Mouse (Mus musculus) limb, embryonic 10.5 days (tissue): ENCODE measurements around the gene Gtpbp10. TPM values are rescaled to one million over a fixed set of nuclear protein-coding genes. Genes with fewer than 3 reads are reported as not detected.

Experiments
- DNase-seq: peaks from one replicate; pipeline ENCODE4 v3.0.0-alpha.2; 2017; ENCODE audit warnings: low spot score
- H3K27ac ChIP-seq: fragments of 300-500 bp; sonication (generic); 2 replicates; pipeline ENCODE4 v1.5.1; 2016; ENCODE audit warnings: mild to moderate bottlenecking
- H3K27me3 ChIP-seq: fragments of 300-500 bp; sonication (generic); 2 replicates; pipeline ENCODE4 v1.6.1; 2016; ENCODE audit warnings: low read depth, mild to moderate bottlenecking; ENCODE audit not compliant: poor library complexity, severe bottlenecking
- H3K36me3 ChIP-seq: fragments of 300-500 bp; sonication (generic); 2 replicates; pipeline ENCODE4 v1.6.1; 2016; ENCODE audit warnings: mild to moderate bottlenecking, moderate library complexity
- H3K4me1 ChIP-seq: fragments of 300-500 bp; sonication (generic); 2 replicates; pipeline ENCODE4 v1.6.1; 2016
- H3K4me3 ChIP-seq: fragments of 300-500 bp; sonication (generic); 2 replicates; pipeline ENCODE4 v1.5.1; 2016; ENCODE audit warnings: mild to moderate bottlenecking, moderate library complexity
- H3K9me3 ChIP-seq: fragments of 300-500 bp; sonication (generic); replicated peaks from 2 replicates; pipeline ENCODE4 v1.6.1; 2016; ENCODE audit warnings: mild to moderate bottlenecking
- WGBS: fragments of 180-500 bp; shearing (Covaris S2); methylation state at CpG from one replicate; pipeline ENCODE4 v1.1.7; 2016; 5-methylcytosine and 5-hydroxymethylcytosine counted together
- polyA plus RNA-seq: library from polyadenylated mRNA; unstranded; fragments of >200 nt; fragmentation: Nextera tagmentation; extraction: Ambion mirVana; gene quantifications from 2 replicates; pipeline ENCODE4 v1.2.1, GENCODE M21; 2016

Gtpbp10 gene
- 39.9 and 40.5 TPM in 2 replicates for polyA plus RNA-seq

- H3K27me3 ChIP-seq: no peaks in the 10 kb centered on the region
- peaks cover 7% of the 10 kb centered on the region for H3K4me1 ChIP-seq
- H3K4me3 ChIP-seq: peak within 1 kb of the TSS; percentile 77
- DNase-seq: peak; percentile 96
- H3K9me3 ChIP-seq: no peaks in the 10 kb centered on the region
- peak within 1 kb of the TSS; percentile 95 for H3K27ac ChIP-seq
- WGBS: 0% methylated on average over 43 of the region's 43 CpGs
- peaks cover 19% of the 10 kb centered on the region for H3K36me3 ChIP-seq
These were observed at the start of gene Gtpbp10 for GRCm38 (mm10) chr5:5559079-5559740. Gene Gtpbp10, minus strand, starts transcription at chr5:5559538.

- no peaks in the 10 kb centered on the region for H3K27me3 ChIP-seq
- no peaks in the 10 kb centered on the region for H3K36me3 ChIP-seq
- no peaks in the 10 kb centered on the region for H3K9me3 ChIP-seq
- DNase-seq: no peak
- H3K4me1 ChIP-seq: no peaks in the 10 kb centered on the region
- H3K27ac ChIP-seq: no peak overlapping the region
- H3K4me3 ChIP-seq: no peak overlapping the region
- 83% methylated on average over 3 of the region's 3 CpGs for WGBS
These were observed 28.3 kb upstream of the Gtpbp10 start for GRCm38 (mm10) chr5:5587686-5588085.

GRCm38 (mm10) chr5:5573749-5574317, 14.5 kb upstream of the Gtpbp10 start, which contains the start of gene Gm8773:
Gene Gm8773, plus strand, starts transcription at chr5:5573799.
- H3K27me3 ChIP-seq: peaks cover 24% of the 10 kb centered on the region
- H3K4me1 ChIP-seq: 0 out of 2 replicates have a peak, but pooled peaks cover 5% of the 10 kb centered on the region
- WGBS: under 1% methylated on average over 24 of the region's 24 CpGs
- H3K36me3 ChIP-seq: no peaks in the 10 kb centered on the region
- DNase-seq: peak; percentile 48
- H3K27ac ChIP-seq: no peak within 1 kb of the TSS
- no peaks in the 10 kb centered on the region for H3K9me3 ChIP-seq
- peak within 1 kb of the TSS; percentile 57 for H3K4me3 ChIP-seq

GRCm38 (mm10) chr5:5562435-5562834, 3.1 kb upstream of the Gtpbp10 start:
- WGBS: 72% methylated on average over 3 of the region's 3 CpGs
- no peak overlapping the region for H3K27ac ChIP-seq
- H3K4me1 ChIP-seq: peaks cover 7% of the 10 kb centered on the region
- no peak for DNase-seq
- H3K36me3 ChIP-seq: no peaks in the 10 kb centered on the region
- no peaks in the 10 kb centered on the region for H3K9me3 ChIP-seq
- H3K27me3 ChIP-seq: no peaks in the 10 kb centered on the region
- no peak overlapping the region for H3K4me3 ChIP-seq

GRCm38 (mm10) chr5:5561041-5561706, 1.8 kb upstream of the Gtpbp10 start:
- Histone ChIP-seq H3K9me3 (no peaks in the 10 kb centered on the region), H3K36me3 (no peaks in the 10 kb centered on the region), H3K27me3 (no peaks in the 10 kb centered on the region), H3K4me3 (no peak overlapping the region), H3K4me1 (peaks cover 7% of the 10 kb centered on the region), H3K27ac (no peak overlapping the region)
- DNase-seq: no peak
- WGBS: 69% methylated on average over 4 of the region's 4 CpGs

GRCm38 (mm10) chr5:5559798-5560197, 460 bp upstream of the Gtpbp10 start:
- H3K27ac ChIP-seq: peak overlapping the region; percentile 95
- 43% methylated on average over 8 of the region's 8 CpGs for WGBS
- H3K9me3 ChIP-seq: no peaks in the 10 kb centered on the region
- no peak for DNase-seq
- H3K4me3 ChIP-seq: peak overlapping the region; percentile 77
- peaks cover 13% of the 10 kb centered on the region for H3K36me3 ChIP-seq
- H3K4me1 ChIP-seq: peaks cover 7% of the 10 kb centered on the region
- H3K27me3 ChIP-seq: no peaks in the 10 kb centered on the region

GRCm38 (mm10) chr5:5551110-5551509, 8.2 kb downstream of the Gtpbp10 start:
- Histone ChIP-seq H3K9me3 (no peaks in the 10 kb centered on the region), H3K4me1 (no peaks in the 10 kb centered on the region), H3K36me3 (peaks cover 94% of the 10 kb centered on the region), H3K27me3 (no peaks in the 10 kb centered on the region), H3K4me3 (no peak overlapping the region), H3K27ac (no peak overlapping the region)
- 84% methylated on average over 1 of the region's 1 CpGs for WGBS
- DNase-seq: no peak

GRCm38 (mm10) chr5:5540385-5540784, 19.0 kb downstream of the Gtpbp10 start:
- Histone ChIP-seq H3K9me3 (no peaks in the 10 kb centered on the region), H3K36me3 (peaks cover 77% of the 10 kb centered on the region), H3K4me3 (no peak overlapping the region), H3K27ac (no peak overlapping the region), H3K4me1 (no peaks in the 10 kb centered on the region), H3K27me3 (no peaks in the 10 kb centered on the region)
- 83% methylated on average over 3 of the region's 3 CpGs for WGBS
- no peak for DNase-seq

- DNase-seq: no peak
- no peak overlapping the region for H3K4me3 ChIP-seq
- no peaks in the 10 kb centered on the region for H3K4me1 ChIP-seq
- no peaks in the 10 kb centered on the region for H3K9me3 ChIP-seq
- no peaks in the 10 kb centered on the region for H3K27me3 ChIP-seq
- WGBS: 89% methylated on average over 3 of the region's 3 CpGs
- H3K27ac ChIP-seq: no peak overlapping the region
- H3K36me3 ChIP-seq: peaks cover 73% of the 10 kb centered on the region
These were observed 19.6 kb downstream of the Gtpbp10 start for GRCm38 (mm10) chr5:5539771-5540170.

GRCm38 (mm10) chr5:5536131-5536530, 23.2 kb downstream of the Gtpbp10 start:
- Histone ChIP-seq H3K36me3 (peaks cover 36% of the 10 kb centered on the region), H3K4me1 (no peaks in the 10 kb centered on the region), H3K27ac (no peak overlapping the region), H3K9me3 (no peaks in the 10 kb centered on the region), H3K4me3 (no peak overlapping the region), H3K27me3 (no peaks in the 10 kb centered on the region)
- 97% methylated on average over 1 of the region's 1 CpGs for WGBS
- DNase-seq: no peak

GRCm38 (mm10) chr5:5533656-5534420, 25.5 kb downstream of the Gtpbp10 start:
- no peak for DNase-seq
- no peaks in the 10 kb centered on the region for H3K27me3 ChIP-seq
- no peak overlapping the region for H3K27ac ChIP-seq
- H3K4me1 ChIP-seq: no peaks in the 10 kb centered on the region
- 91% methylated on average over 3 of the region's 3 CpGs for WGBS
- H3K9me3 ChIP-seq: no peaks in the 10 kb centered on the region
- no peak overlapping the region for H3K4me3 ChIP-seq
- peaks cover 16% of the 10 kb centered on the region for H3K36me3 ChIP-seq

- peak overlapping the region; percentile 83; the same call in 1 of the 2 replicates for H3K4me3 ChIP-seq
- no peak overlapping the region for H3K27ac ChIP-seq
- 0 out of 2 replicates have a peak, but pooled peaks cover 2% of the 10 kb centered on the region for H3K4me1 ChIP-seq
- no peaks in the 10 kb centered on the region for H3K27me3 ChIP-seq
- no peaks in the 10 kb centered on the region for H3K9me3 ChIP-seq
- H3K36me3 ChIP-seq: peaks cover 18% of the 10 kb centered on the region
- DNase-seq: no peak
- WGBS: 82% methylated on average over 5 of the region's 5 CpGs
These were observed 43.9 kb downstream of the Gtpbp10 start for GRCm38 (mm10) chr5:5515411-5515810.
